Mouse (Mus musculus) hindbrain, embryonic 14.5 days (tissue): ENCODE measurements around the gene Ift22. TPM values are rescaled to one million over a fixed set of nuclear protein-coding genes. Genes with fewer than 3 reads are reported as not detected.

ENCODE experiments used
- ATAC-seq: fragments of 200-750 bp; cut with Nextera tagmentation; 2 replicates; pipeline ENCODE4 v1.8.0; 2017; ENCODE audit warnings: moderate number of reproducible peaks, mild to moderate bottlenecking, moderate TSS enrichment, moderate library complexity; ENCODE audit not compliant: low FRiP score
- DNase-seq: peaks from one replicate; pipeline ENCODE4 v3.0.0-alpha.2; 2015; ENCODE audit warnings: low spot score
- H3K27ac ChIP-seq: fragments of 300-500 bp; sonication (generic); 2 replicates; pipeline ENCODE4 v1.5.1; 2014; ENCODE audit warnings: mild to moderate bottlenecking, moderate library complexity
- H3K27me3 ChIP-seq: fragments of 300-500 bp; sonication (generic); 2 replicates; pipeline ENCODE4 v1.6.1; 2014; ENCODE audit warnings: mild to moderate bottlenecking, low read length, mixed read lengths; ENCODE audit not compliant: control insufficient read depth, insufficient read depth
- H3K36me3 ChIP-seq: fragments of 300-500 bp; sonication (generic); replicated peaks from 2 replicates; pipeline ENCODE4 v1.6.1; 2014; ENCODE audit not compliant: control insufficient read depth, insufficient read depth
- H3K4me1 ChIP-seq: fragments of 300-500 bp; sonication (generic); replicated peaks from 2 replicates; pipeline ENCODE4 v1.6.1; 2014; ENCODE audit warnings: antibody characterized with exemption, low read length, mixed read lengths; ENCODE audit not compliant: control insufficient read depth, insufficient read depth
- H3K4me2 ChIP-seq: fragments of 300-500 bp; sonication (generic); replicated peaks from 2 replicates; pipeline ENCODE4 v1.6.1; 2014; ENCODE audit warnings: mild to moderate bottlenecking, moderate library complexity
- H3K4me3 ChIP-seq: fragments of 300-500 bp; sonication (generic); replicated peaks from 2 replicates; pipeline ENCODE4 v1.5.1; 2014; ENCODE audit warnings: mild to moderate bottlenecking, low read length
- H3K9ac ChIP-seq: fragments of 300-500 bp; sonication (generic); 2 replicates; pipeline ENCODE4 v1.6.1; 2014
- H3K9me3 ChIP-seq: fragments of 300-500 bp; sonication (generic); 2 replicates; pipeline ENCODE4 v1.6.1; 2016; ENCODE audit warnings: low read length; ENCODE audit not compliant: control insufficient read depth
- WGBS: fragments of 180-500 bp; shearing (Covaris S2); extraction: QIAGEN DNeasy Blood & Tissue Kit; methylation state at CpG from one replicate; pipeline ENCODE4 v1.1.7; 2014; 5-methylcytosine and 5-hydroxymethylcytosine counted together
- polyA plus RNA-seq: library from polyadenylated mRNA; unstranded; fragments of >200 nt; fragmentation: Nextera tagmentation; extraction: Ambion mirVana; gene quantifications from 2 replicates; pipeline ENCODE4 v1.2.1, GENCODE M21; 2014

The Ift22 gene
- polyA plus RNA-seq, 1 experiment from 2014 or later = 133 TPM

DNA sequence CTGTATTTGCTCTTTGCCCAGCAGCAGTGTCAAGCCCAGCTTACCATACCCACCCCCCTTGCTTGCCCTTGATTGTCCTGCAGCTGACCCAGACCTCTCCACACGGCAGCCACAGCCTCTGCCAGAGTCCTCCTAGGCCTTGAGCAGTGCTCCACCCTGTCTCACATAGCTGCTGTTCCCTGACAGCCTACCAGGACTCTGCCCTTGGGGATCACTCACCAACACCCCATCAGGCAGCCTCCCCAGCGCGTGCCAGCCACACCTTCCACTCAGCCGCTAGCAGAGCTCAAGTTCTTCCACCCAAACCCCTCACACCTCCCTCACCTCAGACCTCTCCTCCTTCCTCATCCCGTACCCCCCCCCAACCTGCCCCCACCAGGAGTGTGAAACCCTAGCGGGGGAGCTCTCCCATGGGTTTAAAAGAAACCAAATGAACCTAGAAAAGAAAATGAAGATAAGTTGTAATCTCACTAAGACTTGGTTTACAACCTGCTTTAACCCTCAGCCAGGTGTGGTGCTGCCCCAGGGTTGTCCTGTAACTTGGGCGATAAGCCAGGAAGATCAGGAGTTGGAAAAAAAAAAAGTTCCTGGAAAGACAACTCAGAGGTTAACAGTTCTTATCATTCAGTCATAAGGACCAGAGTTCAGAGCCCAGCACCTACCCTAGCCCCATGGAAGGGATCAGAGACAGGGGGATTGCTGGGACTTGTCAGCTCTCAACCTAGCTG, 16.0 kb downstream of the Ift22 start:
- ATAC-seq (no peak), DNase-seq (no peak)
- 82% methylated on average over 7 of the region's 7 CpGs for WGBS
- Histone ChIP-seq H3K27ac (no peak overlapping the region), H3K4me2 (no peak overlapping the region), H3K4me1 (peaks cover 6% of the 10 kb centered on the region; the same call in 1 of the 2 replicates), H3K9ac (no peak overlapping the region), H3K9me3 (no peaks in the 10 kb centered on the region), H3K36me3 (no peaks in the 10 kb centered on the region), H3K27me3 (no peaks in the 10 kb centered on the region), H3K4me3 (no peak overlapping the region)

DNA sequence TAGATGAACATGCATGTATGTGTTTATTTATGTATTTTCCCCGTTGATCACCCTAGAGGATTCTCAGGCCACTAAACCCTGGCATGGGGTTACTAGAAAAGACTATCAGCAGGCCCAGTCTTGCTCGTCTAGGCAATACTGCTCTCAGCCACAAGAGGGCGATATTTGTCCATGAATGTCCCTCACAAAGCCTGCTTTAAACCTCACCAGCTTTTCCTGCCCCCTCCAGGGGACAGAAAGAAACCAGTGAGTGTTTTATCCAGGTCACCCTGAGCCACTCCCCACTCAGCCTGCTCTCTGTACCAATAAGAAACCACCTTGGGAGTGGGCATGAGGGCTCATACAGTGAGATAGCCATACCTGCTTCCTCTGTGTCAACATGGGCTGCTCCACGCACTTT, 21.1 kb downstream of the Ift22 start:
- H3K9ac ChIP-seq = peak overlapping the region; percentile 19; the same call in 1 of the 2 replicates
- ATAC-seq (peak; percentile 77; the same call in 1 of the 2 replicates), DNase-seq (peak; percentile 95)
- H3K36me3 ChIP-seq = no peaks in the 10 kb centered on the region
- no peaks in the 10 kb centered on the region for H3K27me3 ChIP-seq
- 20% methylated on average over 4 of the region's 4 CpGs for WGBS
- H3K9me3 ChIP-seq = no peaks in the 10 kb centered on the region
- H3K4me3 ChIP-seq = no peak overlapping the region
- H3K27ac ChIP-seq = peak overlapping the region; percentile 43; the same call in 1 of the 2 replicates
- no peaks in the 10 kb centered on the region for H3K4me1 ChIP-seq
- no peak overlapping the region for H3K4me2 ChIP-seq

DNA sequence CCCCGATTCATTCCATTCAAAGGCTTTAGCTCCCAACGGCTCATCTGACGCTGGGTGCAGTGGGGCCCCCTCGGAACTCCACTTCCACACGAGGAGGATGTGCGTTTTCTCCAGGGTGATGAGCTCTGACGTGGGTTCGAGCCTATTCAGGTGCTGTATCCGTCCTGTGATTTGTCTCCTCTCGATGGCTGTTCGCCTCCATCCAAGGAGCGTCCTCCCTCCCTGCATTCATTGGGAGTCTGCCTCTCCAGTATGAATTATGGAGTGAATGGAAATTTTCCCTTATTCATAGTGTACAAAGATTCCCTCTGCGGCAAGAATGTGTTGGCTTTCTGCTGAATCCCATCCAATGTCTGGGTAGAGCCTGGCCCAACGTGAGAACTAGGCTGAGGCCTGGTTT, 23.9 kb downstream of the Ift22 start:
- Histone ChIP-seq H3K27ac (no peak overlapping the region), H3K9me3 (no peaks in the 10 kb centered on the region), H3K9ac (no peak overlapping the region), H3K36me3 (no peaks in the 10 kb centered on the region), H3K4me1 (no peaks in the 10 kb centered on the region), H3K27me3 (no peaks in the 10 kb centered on the region), H3K4me3 (no peak overlapping the region), H3K4me2 (no peak overlapping the region)
- WGBS = 80% methylated on average over 14 of the region's 14 CpGs
- no peak for ATAC-seq
- DNase-seq = no peak

DNA sequence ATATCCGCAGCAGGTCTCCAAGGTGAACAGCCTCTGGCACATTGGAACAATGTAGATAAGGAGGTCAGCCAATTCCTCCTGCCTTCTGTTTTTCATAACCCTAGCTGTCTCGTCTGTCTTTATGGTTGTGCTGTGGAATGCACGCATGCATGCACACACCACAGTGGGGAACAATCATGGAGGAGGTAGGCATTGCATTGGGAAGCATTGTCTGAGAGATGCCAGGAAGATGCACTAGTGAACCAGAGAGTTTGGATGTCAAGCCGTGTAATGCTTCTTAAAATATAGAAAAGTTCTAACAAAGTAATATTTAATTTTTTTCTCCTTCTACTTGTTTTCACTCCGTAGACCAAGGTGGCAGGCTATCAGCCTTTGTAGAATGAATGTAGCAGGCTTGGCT, 25.0 kb downstream of the Ift22 start:
- Histone ChIP-seq H3K36me3 (no peaks in the 10 kb centered on the region), H3K27me3 (no peaks in the 10 kb centered on the region), H3K4me2 (no peak overlapping the region), H3K9ac (no peak overlapping the region), H3K4me1 (no peaks in the 10 kb centered on the region), H3K27ac (no peak overlapping the region), H3K9me3 (no peaks in the 10 kb centered on the region), H3K4me3 (no peak overlapping the region)
- no peak for DNase-seq
- WGBS = 80% methylated on average over 5 of the region's 5 CpGs
- no peak for ATAC-seq

DNA sequence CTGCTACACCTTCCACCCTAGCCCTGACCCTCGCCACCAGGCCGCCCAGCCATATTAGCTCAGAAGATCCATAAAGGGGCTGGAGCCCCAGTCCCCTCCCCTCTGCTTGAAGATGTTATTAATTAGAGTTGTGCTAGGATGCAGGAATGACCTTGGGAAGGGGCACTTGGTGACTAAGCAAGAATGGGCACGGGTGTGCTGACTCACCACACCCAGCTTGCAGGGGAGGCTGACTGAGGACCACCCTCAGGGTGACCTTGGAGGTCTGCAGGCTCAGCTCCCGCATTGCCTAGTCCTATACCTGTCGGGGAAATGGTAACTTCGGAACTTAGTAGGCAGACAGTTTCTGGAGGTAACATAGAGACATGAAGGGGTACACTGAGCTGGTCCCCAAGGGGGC, 26.0 kb downstream of the Ift22 start:
- 86% methylated on average over 6 of the region's 6 CpGs for WGBS

DNA sequence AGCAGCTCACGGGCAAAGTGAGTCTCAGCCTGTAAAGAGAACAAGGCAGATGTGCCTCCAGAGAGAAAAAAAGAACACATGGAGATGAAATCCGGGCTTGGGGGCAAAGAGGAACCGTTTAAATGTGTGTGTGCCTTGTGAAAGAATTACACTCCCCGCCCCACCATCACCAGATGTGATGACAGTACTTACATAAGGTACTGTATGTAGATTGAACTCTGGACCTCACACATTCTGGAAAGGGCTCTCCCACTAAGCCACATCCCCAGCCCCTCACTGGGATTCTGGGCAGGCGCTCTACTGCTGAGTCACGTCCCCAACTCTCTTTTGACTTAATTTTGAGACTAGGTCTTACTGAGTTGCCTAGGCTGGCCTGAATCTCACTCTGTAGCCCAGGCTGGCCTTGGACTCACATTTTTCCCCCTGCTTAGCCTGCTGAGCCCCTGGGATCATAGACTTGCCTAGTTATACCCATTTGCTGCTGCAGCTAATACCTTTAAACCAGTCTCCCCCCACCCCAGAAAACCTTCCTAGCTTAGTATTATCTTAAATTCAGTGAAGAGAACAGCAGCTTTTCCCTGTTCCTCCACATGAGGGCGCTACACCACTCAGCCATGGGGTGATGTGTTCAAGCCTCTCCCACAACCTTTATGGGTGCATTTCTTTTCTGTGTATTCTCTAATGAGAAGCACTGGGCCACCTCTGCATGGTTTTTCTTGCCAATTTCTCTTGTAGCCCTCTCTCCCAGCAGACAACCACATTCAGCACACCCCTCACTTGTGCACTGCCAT, 28.1 kb downstream of the Ift22 start:
- Histone ChIP-seq H3K27ac (no peak overlapping the region), H3K9ac (no peak overlapping the region), H3K27me3 (no peaks in the 10 kb centered on the region), H3K4me2 (no peak overlapping the region), H3K4me3 (no peak overlapping the region), H3K4me1 (no peaks in the 10 kb centered on the region), H3K36me3 (no peaks in the 10 kb centered on the region), H3K9me3 (no peaks in the 10 kb centered on the region)
- no peak for ATAC-seq
- no peak for DNase-seq
- 74% methylated on average over 7 of the region's 7 CpGs for WGBS

More for the DNA sequence above, 26.0 kb downstream of the Ift22 start:
- H3K4me3 ChIP-seq = no peak overlapping the region
- H3K27ac ChIP-seq = no peak overlapping the region
- H3K9ac ChIP-seq = no peak overlapping the region
- H3K4me2 ChIP-seq = no peak overlapping the region
- H3K4me1 ChIP-seq = no peaks in the 10 kb centered on the region
- no peaks in the 10 kb centered on the region for H3K36me3 ChIP-seq
- no peaks in the 10 kb centered on the region for H3K27me3 ChIP-seq
- H3K9me3 ChIP-seq = no peaks in the 10 kb centered on the region
- ATAC-seq (no peak), DNase-seq (no peak)

DNA sequence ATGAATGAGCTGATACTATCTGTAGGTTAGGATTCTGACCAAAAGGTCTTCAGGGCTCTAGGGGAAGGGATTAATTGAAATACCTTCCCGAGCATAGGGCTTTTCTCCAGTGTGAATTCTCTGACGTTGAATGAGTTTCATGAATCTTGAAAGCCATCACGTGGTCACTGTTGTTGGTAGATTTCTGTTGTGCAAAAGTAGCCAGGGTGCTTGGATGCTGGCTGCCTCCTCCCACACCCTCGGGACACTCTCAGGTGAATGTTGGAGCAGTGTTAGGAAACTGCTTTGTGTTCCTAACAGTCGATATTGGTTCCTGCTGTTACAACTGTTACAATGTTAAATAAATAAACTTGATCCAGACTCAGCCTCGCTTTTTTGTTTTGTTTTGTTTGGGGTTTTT, 28.8 kb downstream of the Ift22 start:
- DNase-seq (no peak), ATAC-seq (no peak)
- H3K4me1 ChIP-seq = no peaks in the 10 kb centered on the region
- H3K9ac ChIP-seq = no peak overlapping the region
- no peak overlapping the region for H3K27ac ChIP-seq
- WGBS = 87% methylated on average over 6 of the region's 6 CpGs
- no peak overlapping the region for H3K4me2 ChIP-seq
- H3K36me3 ChIP-seq = no peaks in the 10 kb centered on the region
- H3K27me3 ChIP-seq = no peaks in the 10 kb centered on the region
- H3K4me3 ChIP-seq = no peak overlapping the region
- H3K9me3 ChIP-seq = no peaks in the 10 kb centered on the region

DNA sequence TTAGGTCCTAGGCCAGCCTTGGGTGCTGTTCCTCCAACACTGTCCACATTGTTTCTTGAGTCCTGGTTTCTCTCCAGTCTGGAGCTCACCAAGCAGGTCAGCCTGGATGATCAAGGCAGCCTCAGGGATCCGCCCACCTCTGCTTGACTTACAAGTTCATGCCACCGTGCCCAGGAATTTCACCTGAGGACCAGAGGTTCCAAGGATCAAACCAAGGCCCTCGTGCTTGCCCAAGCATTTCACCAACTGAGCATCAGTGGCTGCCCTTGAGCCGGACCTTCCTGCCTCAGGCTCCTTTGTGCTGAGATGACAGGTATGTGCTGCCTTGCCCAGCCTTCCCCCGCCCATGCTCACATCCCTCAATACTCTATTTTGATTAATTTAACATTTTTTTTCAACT, 29.7 kb downstream of the Ift22 start:
- Histone ChIP-seq H3K4me2 (no peak overlapping the region), H3K9ac (no peak overlapping the region), H3K27ac (no peak overlapping the region), H3K4me3 (no peak overlapping the region), H3K4me1 (no peaks in the 10 kb centered on the region), H3K9me3 (no peaks in the 10 kb centered on the region), H3K36me3 (no peaks in the 10 kb centered on the region), H3K27me3 (no peaks in the 10 kb centered on the region)
- no peak for ATAC-seq
- no peak for DNase-seq
- WGBS = 95% methylated on average over 5 of the region's 5 CpGs

DNA sequence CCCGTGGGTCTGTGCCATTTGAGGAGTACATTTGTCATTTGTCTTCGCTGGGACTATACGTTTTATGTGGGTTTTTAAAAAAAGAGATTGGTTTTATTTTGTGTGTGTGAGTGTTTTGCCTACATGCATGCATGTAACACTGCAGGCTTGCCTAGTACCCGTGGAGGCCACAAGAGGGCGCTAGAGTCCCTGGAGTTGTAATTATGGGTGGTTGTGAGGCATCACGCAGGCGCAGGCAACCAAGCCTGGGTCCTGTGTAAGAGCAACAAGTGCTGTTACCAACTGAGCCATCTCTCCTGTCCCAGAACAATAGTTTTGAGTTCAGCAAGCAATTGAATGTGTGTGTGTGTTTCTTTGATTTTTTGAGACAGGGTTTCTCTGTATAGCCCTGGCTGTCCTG, 31.3 kb downstream of the Ift22 start:
- no peak for ATAC-seq
- Histone ChIP-seq H3K27ac (no peak overlapping the region), H3K36me3 (no peaks in the 10 kb centered on the region), H3K4me2 (no peak overlapping the region), H3K9ac (no peak overlapping the region), H3K27me3 (no peaks in the 10 kb centered on the region), H3K4me1 (no peaks in the 10 kb centered on the region), H3K4me3 (no peak overlapping the region), H3K9me3 (no peaks in the 10 kb centered on the region)
- 68% methylated on average over 7 of the region's 7 CpGs for WGBS
- no peak for DNase-seq
